Comparison of ENCODE assay signal across 16 mouse cellular contexts in the genomic region with DNA sequence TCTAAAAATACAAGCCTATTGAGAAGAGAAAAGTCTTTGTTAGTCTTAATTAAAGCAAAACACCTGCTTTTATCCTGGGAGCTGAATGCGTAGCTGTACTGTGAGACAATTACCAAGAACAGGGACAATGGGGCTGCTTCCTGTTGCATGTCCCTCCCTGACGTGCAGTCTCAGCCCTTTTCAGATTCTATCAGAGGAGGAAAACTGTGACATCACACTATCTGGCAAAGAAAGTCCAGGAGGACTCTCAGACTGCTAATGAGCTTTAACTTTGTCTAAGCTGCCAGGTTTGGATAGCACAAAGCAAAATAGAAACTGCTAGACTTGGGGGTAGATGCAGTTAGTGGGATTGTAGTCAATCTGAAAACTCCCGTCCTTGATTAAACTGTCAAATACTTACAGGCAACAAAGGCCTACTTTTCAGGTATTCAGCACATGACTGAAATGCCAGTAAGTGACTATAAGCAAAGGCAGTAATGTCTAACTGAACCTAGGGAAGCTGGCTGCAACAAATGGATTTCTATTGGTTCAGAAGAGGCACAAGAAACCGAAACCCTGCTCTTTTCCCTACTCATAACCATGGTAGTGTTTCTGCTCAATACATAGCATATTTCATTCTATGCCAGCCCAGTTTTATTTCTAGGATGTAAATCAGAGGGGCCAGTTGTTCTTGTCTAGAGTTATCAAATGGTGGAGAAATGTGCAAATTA.
DNase-seq lines count a peak whose midpoint lies in the region; ATAC-seq and TF ChIP-seq lines count a peak whose summit lies in the region.
"Had no signal": no experiment of that assay in that cellular context is flagged by ENCODE, and none has a peak within 500 bp of the region (broad histone marks: within the 10 kb centered on the region; RNA-seq: fewer than 3 reads in every experiment).

No protein-coding gene starts in this region.

- H3K27me3 ChIP-seq in forebrain, embryonic 13.5 days = no peaks in the 10 kb centered on the region
- no peaks in the 10 kb centered on the region for H3K27me3 ChIP-seq in midbrain, embryonic 12.5 days
- H3K27me3 ChIP-seq: limb, embryonic 12.5 days; megakaryocyte, embryonic 14.5 days had no signal

- peak; percentile 79 for ATAC-seq in frontal cortex, adult (ENCODE audit: low TSS enrichment)
- peak; percentile 90 for ATAC-seq in forebrain, embryonic 13.5 days
- peak; percentile 68 for ATAC-seq in midbrain, embryonic 12.5 days (ENCODE audit: low FRiP score, low read depth)
- ATAC-seq: inflammation-experienced regulatory T-cells, adult 6 months had no signal

- 0 out of 4 replicates have a peak, but pooled peaks cover 0 to 2% of the 10 kb centered on the region in 2 experiments for H3K4me1 ChIP-seq in ES-E14 (ENCODE audit: control insufficient read depth in 2 of 2, insufficient read depth in 2 of 2, low read length in 2 of 2, poor library complexity in 1 of 2)
- peaks cover 8% of the 10 kb centered on the region for H3K4me1 ChIP-seq in forebrain, embryonic 13.5 days
- H3K4me1 ChIP-seq in midbrain, embryonic 12.5 days = peaks cover 5% of the 10 kb centered on the region
- H3K4me1 ChIP-seq: limb, embryonic 12.5 days; megakaryocyte, embryonic 14.5 days had no signal

- H3K9me3 ChIP-seq in ES-E14 (ENCODE audit: control insufficient read depth, insufficient read depth, low read depth, low read length) = peaks cover 2% of the 10 kb centered on the region
- H3K9me3 ChIP-seq in forebrain, embryonic 13.5 days (replicated peaks) = no peaks in the 10 kb centered on the region
- no peaks in the 10 kb centered on the region for H3K9me3 ChIP-seq in midbrain, embryonic 12.5 days
- H3K9me3 ChIP-seq: limb, embryonic 12.5 days had no signal

- H3K4me2 ChIP-seq in forebrain, embryonic 13.5 days = no peak overlapping the region
- H3K4me2 ChIP-seq in midbrain, embryonic 12.5 days (replicated peaks) = no peak overlapping the region
- H3K4me2 ChIP-seq: heart, embryonic 11.5 days; limb, embryonic 12.5 days had no signal

- H3K4me3 ChIP-seq in ES-E14 (ENCODE audit: insufficient read depth in 1 of 2, low read depth in 1 of 2, low read length in 2 of 2, poor library complexity in 1 of 2, severe bottlenecking in 1 of 2) = no peak overlapping the region
- H3K4me3 ChIP-seq in forebrain, embryonic 13.5 days = no peak overlapping the region
- no peak overlapping the region for H3K4me3 ChIP-seq in midbrain, embryonic 12.5 days
- H3K4me3 ChIP-seq: limb, embryonic 12.5 days; megakaryocyte, embryonic 14.5 days had no signal

- 21% methylated on average over 4 of the region's 4 CpGs for WGBS in forebrain, embryonic 13.5 days
- WGBS in midbrain, embryonic 12.5 days = 42% methylated on average over 4 of the region's 4 CpGs

- H3K9ac ChIP-seq in ES-E14 (ENCODE audit: insufficient read depth, low read depth, low read length, poor library complexity, severe bottlenecking) = no peak overlapping the region
- H3K9ac ChIP-seq in forebrain, embryonic 13.5 days = no peak overlapping the region
- H3K9ac ChIP-seq in midbrain, embryonic 12.5 days (replicated peaks) = no peak overlapping the region
- H3K9ac ChIP-seq: limb, embryonic 12.5 days had no signal

- no peak for DNase-seq in frontal cortex, postnatal 25 days (ENCODE audit: low spot score in 2 of 2)
- peak; percentile 13 for DNase-seq in ES-E14 (ENCODE audit: low read depth, low spot score)
- no peak for DNase-seq in cerebellum, postnatal 4 days (ENCODE audit: low spot score in 2 of 2)
- no peak for DNase-seq in urinary bladder, postnatal 10 days (ENCODE audit: low spot score)
- no peak for DNase-seq in urinary bladder, postnatal 14 days (ENCODE audit: low spot score)
- DNase-seq: adrenal gland, postnatal 25 days; B cell, adult 2 months; kidney, postnatal 25 days; lung, adult 18-20 months had no signal

- in situ Hi-C loops in ES-E14 (cut with MboI; ENCODE audit: low sequenced_read_pairs in 2 of 2, unreplicated experiment in 2 of 2) = no loop called here

- no peaks in the 10 kb centered on the region for H3K36me3 ChIP-seq in ES-E14 (ENCODE audit: control insufficient read depth, insufficient read depth, low read length, poor library complexity, severe bottlenecking)
- H3K36me3 ChIP-seq in forebrain, embryonic 13.5 days (ENCODE audit: poor library complexity, severe bottlenecking) = no peaks in the 10 kb centered on the region
- H3K36me3 ChIP-seq in midbrain, embryonic 12.5 days = no peaks in the 10 kb centered on the region
- H3K36me3 ChIP-seq: limb, embryonic 12.5 days had no signal

- no peak overlapping the region for H3K27ac ChIP-seq in ES-E14 (ENCODE audit: insufficient read depth, low read depth, low read length, poor library complexity, severe bottlenecking)
- no peak overlapping the region for H3K27ac ChIP-seq in forebrain, embryonic 13.5 days
- no peak overlapping the region for H3K27ac ChIP-seq in midbrain, embryonic 12.5 days (replicated peaks)
- H3K27ac ChIP-seq: limb, embryonic 12.5 days had no signal

TF ChIP-seq in ES-E14, 5 proteins besides CTCF, POLR2A, EP300 and RAD21:
- no peak for TF ChIP-seq ZC3H11A (IDR thresholded peaks at IDR 0.05; ENCODE audit: borderline replicate concordance, low read depth, low read length)
- TF ChIP-seq MAFK (IDR thresholded peaks at IDR 0.05; ENCODE audit: insufficient read depth, low read depth, low read length) = no peak
- no peak for TF ChIP-seq CHD2 (IDR thresholded peaks at IDR 0.05; ENCODE audit: low read depth, low read length)
- TF ChIP-seq ZNF384 (IDR thresholded peaks at IDR 0.05; ENCODE audit: low read depth, low read length) = no peak
- TF ChIP-seq HCFC1 (IDR thresholded peaks at IDR 0.05; ENCODE audit: borderline replicate concordance, insufficient read depth, low read length) = no peak
